Mouse (Mus musculus): ENCODE results near the gene Socs4.
"Not testable (repeated sequence)": the region's sequence is repeated elsewhere in the genome, so short reads cannot be mapped to it uniquely, and the experiment has no call there.

Socs4 gene

DNA sequence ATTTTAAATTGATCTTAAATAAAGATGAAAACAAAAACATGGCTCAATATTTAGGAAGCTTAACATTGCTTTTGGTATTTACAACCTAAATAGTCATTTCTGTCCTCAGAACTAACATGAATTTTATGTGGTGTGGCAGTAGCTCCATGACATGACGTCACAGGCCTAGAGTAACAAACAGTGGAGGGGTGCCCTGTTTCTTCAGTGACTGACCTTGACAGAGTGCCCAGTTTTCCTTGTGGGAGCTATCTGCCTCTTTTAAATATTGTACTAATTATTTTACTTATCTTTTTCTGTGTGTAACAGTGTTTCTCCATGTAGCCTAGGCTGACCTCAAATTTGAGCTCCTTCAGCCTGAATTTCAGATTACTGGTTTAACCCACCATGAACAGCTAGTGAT lies 15.0 kb downstream of the Socs4 start:
- DNase-seq: no peak

DNA sequence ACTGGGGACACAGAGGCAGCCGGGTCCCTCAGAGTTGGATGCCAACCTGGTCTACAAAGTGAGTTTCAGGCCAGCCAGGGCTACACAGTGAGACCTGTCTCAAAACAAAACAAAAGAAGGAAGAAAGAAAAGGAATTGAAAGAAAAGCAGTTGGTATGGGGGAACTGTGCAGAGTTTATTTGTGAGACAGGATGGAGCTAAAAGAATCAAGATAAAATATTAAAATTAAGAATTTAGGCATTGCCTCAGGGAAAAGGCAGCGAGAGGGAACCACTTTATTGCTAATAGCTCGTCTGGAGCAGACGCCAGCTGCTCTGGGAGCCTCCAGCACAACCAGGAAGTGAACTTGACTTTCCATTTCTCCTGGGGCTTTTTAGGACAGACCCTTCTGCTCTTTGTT lies 17.4 kb downstream of the Socs4 start:
- no peak for DNase-seq

DNA sequence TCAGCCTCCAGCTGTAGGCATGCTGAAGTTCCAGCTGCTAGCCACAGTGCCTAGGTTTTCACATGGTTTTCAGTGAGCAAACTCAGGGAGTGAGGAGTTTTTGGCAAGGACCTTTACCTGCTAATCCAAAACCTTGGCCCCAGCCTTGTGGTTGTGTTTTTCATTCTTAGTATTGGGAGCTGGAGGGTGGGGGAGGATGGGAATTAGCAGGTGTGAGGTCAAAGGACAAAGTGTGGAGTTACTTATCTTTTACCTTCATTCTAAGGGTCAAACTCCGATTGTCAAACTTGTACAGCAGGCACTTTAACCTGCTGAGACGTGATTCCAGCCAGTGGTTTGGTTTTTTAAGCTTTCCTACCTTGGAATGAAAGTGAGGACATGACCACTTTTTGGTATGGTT lies 19.5 kb downstream of the Socs4 start:
- DNase-seq: no peak

DNA sequence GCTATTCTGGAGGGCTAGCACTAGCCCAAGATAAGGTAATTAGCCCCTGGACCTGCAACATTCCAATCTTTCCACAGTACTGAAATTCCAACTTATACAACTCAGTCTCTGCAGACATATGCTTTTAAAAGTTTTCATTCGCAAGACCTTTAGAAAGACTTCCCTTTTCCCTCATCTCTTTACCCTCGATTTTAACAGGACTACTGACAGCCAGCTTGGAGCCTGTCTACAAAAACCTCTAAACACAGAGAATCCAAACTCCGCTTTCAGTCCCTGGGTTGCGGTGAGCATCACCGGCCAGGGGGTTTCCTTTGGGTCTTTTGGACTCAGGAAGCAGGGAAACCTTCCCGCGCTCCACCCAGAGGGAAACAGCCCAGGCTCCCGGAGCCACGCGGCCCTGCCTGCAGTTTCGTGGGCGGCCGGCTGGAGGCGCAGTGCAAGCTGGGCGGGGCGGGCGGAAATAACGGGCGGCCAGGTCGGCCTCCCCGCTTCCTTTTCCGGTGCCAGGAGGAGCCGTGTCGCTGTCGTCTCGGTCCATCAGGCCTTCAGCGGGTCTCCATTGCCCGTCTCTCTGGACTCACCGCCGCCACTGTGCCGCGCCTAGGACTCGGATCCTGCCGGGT lies 21.2 kb downstream of the Socs4 start, which contains the start of gene Mapk1ip1l:
Gene Mapk1ip1l, plus strand, starts transcription at position 482 of the 623 bp plus-strand sequence.
- peak; percentile 92 for DNase-seq

DNA sequence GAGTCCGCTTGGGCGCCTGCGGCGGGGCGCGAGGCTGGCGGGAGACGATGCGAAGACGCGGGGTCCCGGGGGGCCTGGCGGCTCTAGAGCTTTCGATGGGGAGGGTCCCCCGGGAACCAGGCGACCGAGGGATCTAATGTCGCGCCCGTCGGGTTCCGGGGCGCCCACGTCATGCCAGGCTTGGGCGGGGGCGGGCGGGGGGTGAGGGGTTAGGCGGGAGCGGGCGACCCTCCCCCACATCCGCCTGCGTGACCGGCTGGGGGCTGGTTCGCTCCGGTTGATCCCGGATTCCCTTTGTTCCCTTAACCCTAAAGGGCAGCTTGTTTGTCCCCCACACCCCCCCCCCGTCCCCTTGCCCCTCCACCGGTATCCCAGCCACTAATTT lies 21.7 kb downstream of the Socs4 start:
- no peak for DNase-seq

DNA sequence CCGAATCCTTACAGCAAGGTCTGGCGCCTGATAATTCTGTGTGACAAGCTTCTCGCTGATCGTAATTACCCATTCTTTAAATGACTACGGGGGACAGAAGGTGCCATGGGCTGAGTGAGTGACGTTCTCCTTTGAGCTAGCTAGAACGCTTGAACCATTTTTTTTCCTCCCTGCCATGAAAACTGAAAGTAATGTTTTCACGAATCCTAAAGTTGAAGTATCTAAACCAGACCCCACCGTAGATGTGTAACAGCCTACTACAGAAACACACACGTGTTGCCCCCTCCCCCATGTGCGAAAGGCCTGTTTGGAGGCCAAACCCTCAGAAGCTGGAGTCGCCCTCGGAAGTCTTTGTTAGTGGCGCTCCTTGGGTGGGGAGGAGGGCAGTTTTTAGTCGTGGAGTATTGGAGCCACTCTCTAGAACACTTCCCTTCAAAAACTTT lies 22.1 kb downstream of the Socs4 start:
- no peak for DNase-seq

DNA sequence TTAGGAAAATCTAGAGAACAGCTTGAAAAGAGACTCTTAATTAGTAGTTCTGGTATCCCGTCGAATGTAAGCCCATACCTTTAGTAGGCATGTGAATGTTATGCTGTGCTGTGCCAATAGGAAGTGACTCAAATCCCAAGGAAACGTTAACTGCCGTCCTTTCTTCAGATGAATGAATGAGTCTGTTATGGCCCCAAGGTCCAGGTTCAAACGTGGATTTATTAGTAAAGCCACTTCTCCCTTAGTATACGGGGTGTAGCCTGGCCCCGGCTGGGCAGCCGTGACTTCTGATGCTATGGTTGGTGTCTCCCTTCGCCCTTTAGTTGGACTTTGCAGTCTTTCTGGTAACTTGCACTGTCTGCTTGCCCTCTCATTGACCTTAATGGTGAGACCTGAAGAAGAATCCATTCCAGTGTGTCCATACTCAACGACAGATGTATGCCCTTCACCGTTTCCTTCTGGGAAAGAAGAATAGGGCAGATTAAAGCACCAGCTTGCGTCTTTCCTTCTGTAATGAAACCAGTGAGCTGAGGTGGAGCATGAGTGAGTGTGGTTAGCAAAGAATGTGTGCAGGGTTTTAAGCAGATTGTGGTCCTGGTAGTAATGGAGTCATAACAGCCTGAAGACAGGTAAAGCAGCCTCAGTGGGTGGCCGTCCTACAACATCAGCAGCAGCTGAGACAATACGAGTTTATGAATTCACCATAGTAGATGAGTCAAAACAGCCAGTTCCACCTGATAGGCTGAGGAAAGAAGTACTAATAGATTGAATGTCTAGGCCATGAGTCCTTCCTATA lies 26.4 kb downstream of the Socs4 start:
- DNase-seq: no peak

DNA sequence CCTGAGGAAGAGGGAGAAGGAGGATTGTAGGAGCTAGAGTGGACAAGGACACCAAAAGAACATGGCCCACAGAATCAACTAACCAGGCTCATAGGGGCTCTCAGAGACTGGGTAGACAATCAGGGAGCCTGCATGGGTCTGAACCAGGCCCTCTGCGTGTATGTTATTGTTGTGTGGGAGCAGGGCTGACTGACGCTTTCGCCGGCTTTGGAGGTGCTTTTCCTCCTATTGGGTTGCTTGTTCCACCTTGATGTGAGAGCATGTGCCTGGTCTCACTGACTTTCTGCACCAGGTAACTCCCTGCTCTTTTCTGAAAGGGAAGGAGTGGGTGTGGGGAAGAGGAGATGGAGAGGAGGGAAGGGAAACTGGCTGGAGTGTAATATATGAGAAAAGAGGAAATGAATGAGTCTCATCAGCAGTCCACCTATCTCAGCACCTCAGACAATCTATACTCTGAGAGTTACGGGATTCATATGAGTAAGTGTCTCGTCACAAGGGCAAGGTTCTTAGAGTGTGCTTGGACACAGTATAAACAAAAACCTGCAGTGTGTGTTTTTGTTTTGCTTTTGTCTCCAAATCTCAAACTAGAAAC lies 28.2 kb downstream of the Socs4 start:
- DNase-seq: no peak

DNA sequence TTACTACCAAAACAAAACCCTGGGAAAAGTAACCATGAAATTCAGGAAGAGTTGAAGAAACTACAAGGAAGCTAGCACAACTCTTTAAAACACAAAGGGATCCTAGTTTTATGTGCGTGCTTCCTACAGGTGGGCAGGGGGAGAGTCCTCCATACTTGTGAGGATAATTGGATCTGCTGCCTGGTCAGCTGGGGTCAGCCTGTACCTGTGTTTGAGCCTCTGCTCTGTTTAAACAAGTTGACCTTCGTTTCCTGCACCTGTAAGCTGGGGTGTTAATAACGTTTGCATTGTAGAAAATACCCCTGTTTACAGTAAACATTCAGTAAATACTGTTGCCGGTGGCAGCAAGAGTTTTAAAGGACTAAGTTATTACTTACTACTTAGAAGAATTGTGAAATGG lies 29.2 kb downstream of the Socs4 start:
- no peak for DNase-seq

DNA sequence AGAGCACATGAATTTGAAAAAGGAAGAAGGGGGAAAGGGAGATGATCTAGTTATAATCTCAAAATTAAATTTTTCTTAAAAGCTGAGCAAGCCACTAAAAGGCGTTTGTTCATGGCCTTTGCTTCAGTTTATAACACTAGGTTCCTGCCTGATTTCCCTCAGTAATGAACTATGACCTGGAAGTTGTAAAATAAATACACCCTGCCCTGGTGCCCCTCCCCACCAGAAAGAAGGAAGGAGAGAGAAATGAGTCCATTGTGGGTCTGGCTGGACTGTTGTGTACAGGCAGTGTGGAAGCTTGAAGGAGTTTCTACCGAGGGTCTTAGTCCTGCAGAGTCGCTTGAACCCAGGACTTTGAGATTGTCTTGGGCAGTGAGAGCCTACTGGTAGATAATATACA lies 30.9 kb downstream of the Socs4 start:
- no peak for DNase-seq

DNA sequence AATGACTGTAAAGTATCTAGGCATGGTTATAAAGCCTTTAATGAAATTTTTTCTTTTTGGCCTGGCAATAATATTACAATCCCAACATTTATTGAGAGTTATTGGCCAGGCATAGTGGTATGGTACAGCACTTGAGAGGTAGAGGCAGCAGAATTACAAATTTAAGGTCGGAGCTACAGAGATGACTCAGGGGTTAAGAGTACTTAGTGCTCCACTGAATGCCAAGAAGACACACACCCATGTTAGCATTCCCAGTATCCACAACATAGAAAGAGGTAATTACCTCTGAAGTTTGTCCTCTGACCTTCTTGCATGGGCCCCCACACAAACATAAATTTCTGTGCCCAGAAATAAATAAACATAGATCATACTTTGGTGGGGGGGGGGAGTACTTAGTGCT lies 32.3 kb downstream of the Socs4 start:
- no peak for DNase-seq

DNA sequence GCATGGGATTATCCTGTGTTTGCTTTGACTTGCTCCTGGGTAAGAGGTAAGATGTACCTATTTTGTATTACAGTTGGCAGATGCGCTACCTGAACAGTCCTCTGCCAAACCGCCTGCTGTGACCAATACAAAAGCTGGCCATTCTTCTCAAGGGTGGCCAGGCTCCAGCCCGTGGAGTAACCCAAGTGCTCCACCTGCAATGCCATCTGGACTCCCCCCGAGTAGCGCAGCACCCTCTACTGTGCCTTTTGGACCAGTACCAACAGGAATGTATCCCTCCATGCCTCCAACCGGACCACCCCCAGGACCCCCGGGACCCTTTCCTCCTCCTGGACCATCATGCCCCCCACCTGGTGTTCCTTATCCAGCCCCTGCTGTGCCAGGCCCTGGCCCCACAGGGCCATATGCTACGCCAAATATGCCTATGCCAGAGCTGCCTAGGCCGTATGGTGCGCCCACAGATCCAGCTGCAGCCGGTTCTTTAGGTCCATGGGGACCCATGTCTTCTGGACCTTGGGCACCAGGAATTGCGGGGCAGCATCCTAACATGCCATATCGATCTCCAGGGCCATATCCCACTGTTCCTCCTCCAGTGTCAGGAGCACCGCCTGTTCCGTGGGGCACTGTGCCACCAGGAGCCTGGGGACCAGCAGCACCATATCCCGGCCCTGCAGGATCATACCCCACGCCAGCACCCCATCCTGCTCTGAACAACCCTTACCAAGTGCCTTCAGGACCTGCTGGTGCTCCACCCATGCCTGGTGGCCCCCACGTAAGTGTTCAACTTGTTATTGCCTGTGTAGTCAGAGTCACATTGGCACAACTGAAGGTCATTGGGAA lies 33.8 kb downstream of the Socs4 start:
- no peak for DNase-seq

DNA sequence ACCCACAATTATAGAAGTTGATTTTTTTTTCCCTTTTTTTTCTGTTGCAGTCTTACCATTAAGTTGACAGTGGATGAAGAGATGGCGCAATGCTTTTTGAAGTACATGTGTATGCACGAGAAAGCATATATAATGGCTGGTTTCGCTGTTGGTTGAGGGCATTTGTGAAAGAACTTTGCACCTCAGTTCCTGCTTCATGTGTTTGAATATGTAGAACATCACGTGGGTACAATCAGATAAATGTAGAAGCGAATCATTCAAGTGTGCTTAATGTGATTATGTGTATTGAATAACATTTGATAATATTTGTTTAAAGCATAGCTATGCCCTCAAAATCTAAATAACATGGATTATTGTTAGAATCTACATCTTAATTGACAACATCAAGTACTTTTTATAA lies 42.6 kb downstream of the Socs4 start:
- no peak for DNase-seq

DNA sequence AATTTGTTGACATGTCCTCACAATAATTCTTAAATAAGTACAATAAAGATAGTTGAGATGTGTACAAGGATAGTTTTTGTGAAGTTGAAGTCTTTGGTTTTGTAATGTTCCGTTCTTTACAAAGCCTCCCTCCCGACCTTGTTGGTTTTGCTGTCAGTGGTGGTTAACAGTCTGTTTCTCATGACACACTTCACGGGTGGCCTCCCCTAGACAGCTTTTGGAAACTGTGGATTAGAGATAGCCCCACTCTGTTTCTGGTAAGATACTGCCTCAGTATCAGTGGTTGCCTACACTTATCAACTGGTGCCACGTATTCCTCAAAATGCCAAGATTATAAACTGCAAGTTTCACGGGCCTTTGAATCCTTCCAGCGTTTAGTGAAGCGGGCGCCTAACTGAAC lies 44.9 kb downstream of the Socs4 start:
- not testable (repeated sequence) for DNase-seq

DNA sequence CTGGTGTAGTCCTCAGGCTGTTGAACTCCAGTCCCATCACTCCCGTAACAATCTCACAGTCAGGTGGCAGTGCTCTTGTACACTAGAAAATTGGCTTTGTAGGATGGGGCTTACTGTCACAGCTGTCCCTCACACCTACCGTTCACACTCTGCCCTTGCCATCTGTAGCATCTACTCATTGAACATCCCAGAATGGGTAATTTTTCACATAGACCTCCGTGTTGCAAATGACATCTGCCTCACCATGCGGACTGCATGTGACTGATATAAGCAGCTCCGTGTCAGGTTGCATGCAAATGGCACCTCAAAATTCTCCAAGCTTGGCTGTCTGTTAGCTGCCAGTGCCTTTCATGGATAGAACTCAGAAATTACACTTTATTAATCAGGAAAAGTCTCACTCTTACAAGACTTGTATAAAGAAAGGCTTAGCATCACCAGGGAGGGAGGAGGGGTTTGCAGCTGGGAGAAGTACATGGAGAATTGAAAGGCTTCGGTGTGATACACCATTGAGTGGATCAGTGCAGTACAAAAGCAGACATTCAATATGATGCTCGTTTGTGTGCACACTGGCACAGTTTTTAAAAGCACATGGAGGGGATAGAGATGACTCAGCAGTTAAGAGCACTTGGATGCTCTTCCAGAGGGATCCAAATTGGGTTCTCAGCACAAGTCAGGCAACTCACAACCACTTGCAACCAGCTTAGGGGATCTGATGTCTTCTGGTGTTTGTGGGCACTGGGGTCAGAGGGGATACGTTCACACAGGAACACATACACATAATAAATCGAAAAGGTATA lies 49.4 kb downstream of the Socs4 start:
- no peak for DNase-seq

DNA sequence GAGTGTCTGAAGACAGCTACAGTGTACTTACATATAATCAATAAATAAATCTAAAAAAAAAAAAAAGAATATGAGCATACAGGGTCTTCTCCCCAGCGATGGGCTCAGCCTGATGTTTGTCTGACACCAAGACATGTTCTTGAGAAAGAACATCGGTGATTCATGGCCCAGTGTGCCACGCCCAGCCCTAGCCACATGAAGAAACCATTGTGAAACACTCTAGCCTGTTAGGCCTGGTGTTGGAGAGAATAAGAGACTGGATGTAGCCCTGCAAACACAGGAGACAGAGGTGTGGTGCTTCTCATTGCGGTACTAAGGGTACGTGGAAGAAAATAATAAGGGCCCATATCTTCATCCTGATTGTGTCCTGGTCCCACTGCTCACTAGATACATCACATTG lies 50.6 kb downstream of the Socs4 start:
- no peak for DNase-seq

DNA sequence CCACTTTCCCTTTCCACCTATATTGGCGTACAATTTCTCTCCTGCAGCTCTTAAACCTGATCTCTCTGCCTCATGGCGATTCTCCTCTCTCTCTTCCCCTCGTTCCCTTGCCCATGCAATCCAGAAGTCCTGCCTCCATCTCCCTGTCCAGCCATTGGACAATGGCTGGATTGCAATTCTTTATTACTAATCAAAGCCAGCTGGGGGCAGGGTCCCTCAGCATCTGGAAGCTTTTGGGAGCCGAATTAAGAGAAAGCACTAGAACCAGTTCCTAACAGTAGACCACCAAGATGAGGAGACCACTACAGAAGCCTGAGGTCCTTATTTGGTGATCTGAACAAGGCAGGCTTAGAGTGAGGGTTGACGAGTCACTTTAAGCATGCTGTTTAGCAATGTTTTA lies 55.2 kb downstream of the Socs4 start:
- DNase-seq: no peak

DNA sequence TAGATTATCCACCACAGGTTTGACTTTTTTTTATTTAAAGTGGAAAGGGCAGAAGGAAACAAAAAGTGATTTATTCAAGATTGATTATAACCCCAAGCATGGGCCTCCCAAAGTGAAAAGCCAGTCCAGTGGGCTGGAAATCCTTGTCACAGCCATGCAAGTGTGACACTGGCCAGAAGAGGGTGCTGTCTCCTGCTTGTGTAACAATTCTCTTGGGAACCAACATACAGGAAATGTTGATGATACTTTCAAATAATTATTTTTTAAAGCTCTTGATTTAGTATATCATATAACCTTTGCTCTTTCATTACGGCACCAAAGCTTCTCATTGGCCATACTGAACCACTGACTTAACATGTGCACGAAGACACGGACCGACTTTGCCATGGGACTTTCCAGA lies 58.1 kb downstream of the Socs4 start:
- DNase-seq: peak; percentile 66

DNA sequence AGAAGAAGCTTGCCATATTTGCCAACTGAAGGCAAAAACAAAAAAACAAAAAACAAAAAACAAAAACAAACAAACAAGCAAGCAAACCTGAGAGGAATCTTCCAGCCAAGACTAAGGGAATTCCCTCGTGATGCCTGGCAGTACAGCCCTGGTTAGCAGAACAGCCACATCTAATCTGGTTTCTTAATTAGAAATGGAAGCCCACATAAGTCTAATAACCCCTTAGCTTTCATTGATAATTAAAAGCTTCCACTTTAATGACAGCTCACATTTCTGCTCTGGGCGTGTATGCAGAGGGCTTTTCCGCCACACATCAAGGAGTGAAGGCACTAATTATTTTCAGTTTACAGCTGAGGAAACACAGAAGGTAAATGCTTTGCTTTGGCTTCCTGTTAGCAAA lies 58.6 kb downstream of the Socs4 start:
- no peak for DNase-seq

DNA sequence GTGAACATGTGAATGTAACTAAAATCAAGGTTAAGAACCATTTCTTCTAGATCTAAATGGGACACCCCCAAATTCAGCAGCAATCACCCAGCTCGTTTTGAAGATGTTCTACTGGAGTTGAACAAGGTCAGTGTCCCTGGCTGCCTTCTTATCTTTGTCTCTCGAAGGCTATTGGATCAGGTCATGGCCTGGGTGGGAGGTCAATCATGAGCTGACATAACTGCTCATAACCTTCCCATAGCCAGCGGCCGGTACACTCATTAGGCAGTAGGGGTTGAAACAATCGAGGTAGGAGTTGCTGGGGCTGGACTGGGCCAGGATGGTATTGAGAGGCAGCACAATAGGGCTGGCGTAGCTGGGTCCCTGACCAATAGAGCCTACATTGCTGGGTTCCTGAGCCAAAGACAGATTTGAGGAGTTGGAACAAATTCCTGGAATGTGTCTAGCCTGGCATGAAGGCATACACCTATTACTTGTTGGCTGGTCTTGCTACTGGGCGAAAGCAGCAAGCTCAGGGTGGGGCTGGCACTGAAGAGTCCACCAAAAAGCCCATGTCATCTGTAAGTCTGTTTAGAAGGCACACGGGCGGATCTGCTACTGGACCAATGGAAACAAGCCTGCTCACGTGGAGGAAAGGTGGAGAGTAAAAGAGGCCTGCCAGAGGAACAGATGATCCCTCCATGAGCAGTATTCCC lies 63.6 kb downstream of the Socs4 start:
- no peak for DNase-seq

DNA sequence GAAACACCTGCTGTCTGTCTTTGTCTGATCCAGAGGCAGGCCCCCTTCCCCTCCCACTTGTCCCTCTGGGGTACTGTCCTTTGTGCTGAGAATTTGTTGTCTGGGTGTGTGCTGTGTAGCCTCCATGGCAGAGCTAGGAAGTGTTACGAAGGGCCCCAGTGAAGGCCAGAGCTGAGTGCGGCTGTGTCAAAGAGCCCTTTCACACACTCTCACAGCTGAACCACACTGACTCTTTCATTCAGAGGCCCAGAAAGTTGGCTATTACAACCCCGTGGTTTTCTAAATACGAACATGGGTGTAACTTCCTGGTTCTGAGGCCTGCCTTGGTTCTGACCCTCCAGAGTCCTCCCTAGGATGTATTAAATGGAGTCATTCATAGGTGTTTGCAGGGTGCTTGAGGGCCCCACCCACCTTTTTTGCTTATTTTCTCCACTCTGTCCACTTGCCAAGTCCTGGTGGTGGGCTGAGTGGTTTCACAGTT lies 65.1 kb downstream of the Socs4 start:
- no peak for DNase-seq
